Mouse (Mus musculus) CH12.LX (cell line): ENCODE measurements around the gene Cldn20.

Experiments used
- CHD1 ChIP-seq: IDR thresholded peaks from 2 replicates; pipeline ENCODE4 v1.6.1; 2012; ENCODE audit warnings: low read depth, low read length, improper control_type of control experiment, inconsistent platforms
- CTCF ChIP-seq, 2 experiments: IDR thresholded peaks in 1 of 2; conservative IDR thresholded peaks in 1 of 2; 2 replicates each; pipeline ENCODE4 v1.5.1; 2011 to 2012; ENCODE audit warnings: low read depth in 2 of 2, low read length in 2 of 2, improper control_type of control experiment in 1 of 2, inconsistent platforms in 1 of 2, mild to moderate bottlenecking in 1 of 2, moderate library complexity in 1 of 2
- ELF1 ChIP-seq: IDR thresholded peaks from 2 replicates; pipeline ENCODE4 v1.6.1; 2014; ENCODE audit warnings: low read depth, mild to moderate bottlenecking, inconsistent platforms, low read length, improper control_type of control experiment
- EP300 ChIP-seq: IDR thresholded peaks from 2 replicates; pipeline ENCODE4 v1.6.1; 2011; ENCODE audit warnings: low read length, improper control_type of control experiment
- JUN ChIP-seq: IDR thresholded peaks from 2 replicates; pipeline ENCODE4 v1.6.1; 2011; ENCODE audit warnings: low read depth, mild to moderate bottlenecking, low read length, improper control_type of control experiment, moderate library complexity; ENCODE audit not compliant: insufficient read depth
- MAX ChIP-seq: IDR thresholded peaks from 2 replicates; pipeline ENCODE4 v1.6.1; 2011; ENCODE audit warnings: low read length, improper control_type of control experiment
- PAX5 ChIP-seq: IDR thresholded peaks from 2 replicates; pipeline ENCODE4 v1.6.1; 2012; ENCODE audit warnings: low read length, inconsistent platforms, mixed read lengths

- TF ChIP-seq CTCF (conservative IDR thresholded peaks at IDR 0.05 in 1 of 2, IDR thresholded peaks at IDR 0.05 in 1 of 2; ENCODE audit: low read depth in 2 of 2, low read length in 2 of 2): no peak
- TF ChIP-seq PAX5: no peak
- TF ChIP-seq ELF1: no peak
- no peak for TF ChIP-seq EP300
- TF ChIP-seq CHD1: no peak
- TF ChIP-seq MAX: no peak
- no peak for TF ChIP-seq JUN
These were observed 12.0 kb upstream of the Cldn20 start for GRCm38 (mm10) chr17:3520344-3520743.
